Mouse (Mus musculus) mature B cell (primary cell): ENCODE results near the gene Ccdc174.

Experiments used
- in situ Hi-C: fragments of 300-500 bp; cut with MboI; formaldehyde crosslinking; loops from 2 replicates; pipeline ENCODE4 v1.14.3; 2019

Gene Ccdc174

DNA sequence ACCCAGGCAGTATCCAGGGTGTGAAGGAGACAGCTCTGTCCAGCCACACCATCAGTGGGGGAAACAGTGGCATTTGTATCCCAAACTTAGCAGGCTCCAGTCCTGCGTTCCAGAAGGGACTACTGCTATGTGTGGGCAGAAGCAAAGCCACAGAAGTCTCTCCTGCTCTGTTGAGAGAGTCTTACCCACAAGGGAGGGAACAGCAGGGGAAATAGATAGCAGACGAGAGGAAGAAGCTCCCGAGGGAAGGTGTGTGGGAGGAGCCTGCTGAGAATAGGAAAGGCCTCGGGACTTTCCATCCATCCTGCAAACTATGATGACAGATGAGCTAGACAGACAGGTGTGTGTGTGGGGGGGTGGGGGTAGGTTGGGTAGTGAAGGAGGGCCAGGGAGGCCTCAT lies 39.4 kb downstream of the Ccdc174 start:
- in situ Hi-C loops: loop anchor here (25.0 kb wide), 1 partner anchor 345 kb away; no protein-coding TSS in a partner anchor

DNA sequence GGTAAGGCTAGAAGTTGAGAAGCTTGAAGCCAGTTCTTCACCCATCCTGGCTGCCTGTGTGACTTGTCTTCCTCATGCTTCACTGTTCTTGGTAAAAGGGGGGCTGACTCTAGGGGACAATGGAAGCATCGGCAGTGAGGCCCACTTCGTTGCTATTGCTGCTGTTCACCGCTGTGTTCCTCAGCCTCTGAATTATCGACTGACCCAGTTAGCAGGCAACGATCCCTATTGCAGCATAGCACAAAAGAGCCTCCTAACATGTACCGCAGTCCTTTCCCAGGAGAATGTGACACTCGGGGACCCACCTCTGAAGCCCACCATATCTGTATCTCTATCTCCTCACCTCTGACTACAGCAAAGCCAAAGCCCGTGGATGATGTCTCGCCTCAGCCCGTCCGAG lies 39.9 kb downstream of the Ccdc174 start:
- in situ Hi-C loops: loop anchor here (25.0 kb wide), 1 partner anchor 345 kb away; no protein-coding TSS in a partner anchor

DNA sequence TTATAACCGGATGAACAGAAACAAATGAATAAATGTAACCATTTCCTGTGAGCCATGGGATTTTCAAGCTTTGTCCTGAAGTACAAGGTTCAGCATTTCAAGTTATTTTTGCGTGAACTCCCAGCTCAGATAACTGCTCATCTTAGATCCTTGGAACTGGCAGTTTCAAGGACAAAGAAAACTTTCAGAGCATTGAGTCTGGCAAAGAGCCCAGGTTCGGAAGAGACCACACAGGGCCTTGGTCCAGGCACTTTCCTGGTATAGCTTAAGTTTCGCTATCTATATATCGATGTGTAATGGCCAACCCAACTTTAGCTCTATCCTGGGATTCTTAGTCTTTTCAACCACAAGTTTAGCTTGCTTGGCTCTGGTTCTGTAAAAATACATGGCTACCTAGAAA lies 53.4 kb downstream of the Ccdc174 start:
- in situ Hi-C loops: no loop called here

GRCm38 (mm10) chr6:91938491-91938890 lies 60.6 kb downstream of the Ccdc174 start:
- in situ Hi-C loops: no loop called here

- in situ Hi-C loops: no loop called here
Observed at GRCm38 (mm10) chr6:91948426-91948825, 70.6 kb downstream of the Ccdc174 start.
